Mouse (Mus musculus) intestine, embryonic 14.5 days (tissue): Measurements from ENCODE around the gene Tsr2. TPM values are rescaled to one million over a fixed set of nuclear protein-coding genes. Genes with fewer than 3 reads are reported as not detected.

Experiments used
- ATAC-seq: fragments of 200-750 bp; cut with Nextera tagmentation; replicated peaks from 2 replicates; pipeline ENCODE4 v1.8.0; 2017; ENCODE audit warnings: low read depth, moderate number of reproducible peaks, moderate TSS enrichment, moderate library complexity; ENCODE audit not compliant: low FRiP score, low TSS enrichment
- DNase-seq: peaks from one replicate; pipeline ENCODE4 v3.0.0-alpha.2; 2018; ENCODE audit warnings: low spot score
- H3K27ac ChIP-seq: fragments of 300-500 bp; sonication (generic); 2 replicates; pipeline ENCODE4 v1.5.1; 2014; ENCODE audit warnings: low read depth, mild to moderate bottlenecking, control low read depth
- H3K27me3 ChIP-seq: fragments of 300-500 bp; sonication (generic); replicated peaks from 2 replicates; pipeline ENCODE4 v1.6.1; 2014; ENCODE audit warnings: low read length, control low read depth; ENCODE audit not compliant: control insufficient read depth, insufficient read depth
- H3K36me3 ChIP-seq: fragments of 300-500 bp; sonication (generic); 2 replicates; pipeline ENCODE4 v1.6.1; 2014; ENCODE audit warnings: low read length, control low read depth; ENCODE audit not compliant: control insufficient read depth, insufficient read depth
- H3K4me1 ChIP-seq: fragments of 300-500 bp; sonication (generic); replicated peaks from 2 replicates; pipeline ENCODE4 v1.6.1; 2014; ENCODE audit warnings: low read length, control low read depth, mixed read lengths; ENCODE audit not compliant: control insufficient read depth, insufficient read depth
- H3K4me2 ChIP-seq: fragments of 300-500 bp; sonication (generic); 2 replicates; pipeline ENCODE4 v1.6.1; 2014; ENCODE audit warnings: low read length
- H3K4me3 ChIP-seq: fragments of 300-500 bp; sonication (generic); 2 replicates; pipeline ENCODE4 v1.5.1; 2014; ENCODE audit warnings: low read depth, low read length, control low read depth, mixed read lengths
- H3K9ac ChIP-seq: fragments of 300-500 bp; sonication (generic); 2 replicates; pipeline ENCODE4 v1.6.1; 2014; ENCODE audit warnings: mild to moderate bottlenecking, low read length
- H3K9me3 ChIP-seq: fragments of 300-500 bp; sonication (generic); 2 replicates; pipeline ENCODE4 v1.6.1; 2016; ENCODE audit warnings: low read length, control low read depth; ENCODE audit not compliant: control insufficient read depth
- WGBS: fragments of 180-500 bp; shearing (Covaris S2); extraction: QIAGEN DNeasy Blood & Tissue Kit; methylation state at CpG from one replicate; pipeline ENCODE4 v1.1.7; 2014; 5-methylcytosine and 5-hydroxymethylcytosine counted together
- polyA plus RNA-seq: library from polyadenylated mRNA; unstranded; fragments of >200 nt; fragmentation: Nextera tagmentation; extraction: Ambion mirVana; gene quantifications from 2 replicates; pipeline ENCODE4 v1.2.1, GENCODE M21; 2014

Gene Tsr2
- polyA plus RNA-seq, 1 experiment from 2014 or later, result 34.7 TPM

GRCm38 (mm10) chrX:151085599-151085998 is 10.7 kb downstream of the Tsr2 start:
- H3K4me2 ChIP-seq, result no peak overlapping the region
- H3K27ac ChIP-seq, result no peak overlapping the region
- DNase-seq (no peak), ATAC-seq (no peak)
- peaks cover 53% of the 10 kb centered on the region for H3K36me3 ChIP-seq
- no peaks in the 10 kb centered on the region for H3K4me1 ChIP-seq
- no peak overlapping the region for H3K4me3 ChIP-seq
- 74% methylated on average over 2 of the region's 2 CpGs for WGBS
- H3K9ac ChIP-seq, result no peak overlapping the region
- no peaks in the 10 kb centered on the region for H3K9me3 ChIP-seq
- H3K27me3 ChIP-seq, result no peaks in the 10 kb centered on the region

- 87% methylated on average over 4 of the region's 4 CpGs for WGBS
- Histone ChIP-seq H3K4me2 (no peak overlapping the region), H3K4me1 (no peaks in the 10 kb centered on the region), H3K27ac (no peak overlapping the region), H3K27me3 (no peaks in the 10 kb centered on the region), H3K9ac (no peak overlapping the region), H3K4me3 (no peak overlapping the region), H3K9me3 (no peaks in the 10 kb centered on the region), H3K36me3 (peaks cover 21% of the 10 kb centered on the region)
- DNase-seq (no peak), ATAC-seq (no peak)
Measured at GRCm38 (mm10) chrX:151076941-151077485, 19.3 kb downstream of the Tsr2 start.

DNA sequence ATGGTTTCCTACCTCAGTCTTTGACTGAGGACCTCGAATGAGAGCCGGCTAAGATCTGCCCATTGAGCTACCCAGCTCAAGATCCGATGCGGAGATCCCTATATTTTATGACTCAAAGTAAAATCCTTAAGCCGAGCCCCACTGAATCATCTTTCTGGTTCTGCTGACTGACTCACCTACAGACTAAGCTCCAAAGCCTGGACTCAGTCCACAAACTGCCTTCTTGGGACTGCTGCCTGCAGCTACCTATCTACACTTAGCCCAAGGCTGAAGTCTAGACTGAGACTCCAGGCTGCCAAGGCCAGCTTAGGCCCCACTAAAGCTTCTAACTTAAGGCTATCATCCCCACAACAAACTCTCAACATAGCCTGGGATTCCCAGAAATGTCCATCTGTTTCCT is 20.3 kb downstream of the Tsr2 start:
- H3K27ac ChIP-seq, result no peak overlapping the region

GRCm38 (mm10) chrX:151067876-151068275 is 28.5 kb downstream of the Tsr2 start:
- H3K4me2 ChIP-seq, result no peak overlapping the region
- no peak overlapping the region for H3K9ac ChIP-seq
- H3K27me3 ChIP-seq, result no peaks in the 10 kb centered on the region
- no peak overlapping the region for H3K27ac ChIP-seq
- peaks cover 31% of the 10 kb centered on the region; the same call in 1 of the 2 replicates for H3K36me3 ChIP-seq
- H3K9me3 ChIP-seq, result no peaks in the 10 kb centered on the region
- 93% methylated on average over 5 of the region's 5 CpGs for WGBS
- no peaks in the 10 kb centered on the region for H3K4me1 ChIP-seq
- ATAC-seq (no peak), DNase-seq (no peak)
- H3K4me3 ChIP-seq, result no peak overlapping the region

More for the DNA sequence above, 20.3 kb downstream of the Tsr2 start:
- ATAC-seq (no peak), DNase-seq (no peak)
- Histone ChIP-seq H3K4me2 (no peak overlapping the region), H3K4me3 (no peak overlapping the region), H3K9ac (no peak overlapping the region), H3K9me3 (no peaks in the 10 kb centered on the region), H3K36me3 (peaks cover 23% of the 10 kb centered on the region), H3K4me1 (no peaks in the 10 kb centered on the region), H3K27me3 (no peaks in the 10 kb centered on the region)
- 93% methylated on average over 5 of the region's 5 CpGs for WGBS

DNA sequence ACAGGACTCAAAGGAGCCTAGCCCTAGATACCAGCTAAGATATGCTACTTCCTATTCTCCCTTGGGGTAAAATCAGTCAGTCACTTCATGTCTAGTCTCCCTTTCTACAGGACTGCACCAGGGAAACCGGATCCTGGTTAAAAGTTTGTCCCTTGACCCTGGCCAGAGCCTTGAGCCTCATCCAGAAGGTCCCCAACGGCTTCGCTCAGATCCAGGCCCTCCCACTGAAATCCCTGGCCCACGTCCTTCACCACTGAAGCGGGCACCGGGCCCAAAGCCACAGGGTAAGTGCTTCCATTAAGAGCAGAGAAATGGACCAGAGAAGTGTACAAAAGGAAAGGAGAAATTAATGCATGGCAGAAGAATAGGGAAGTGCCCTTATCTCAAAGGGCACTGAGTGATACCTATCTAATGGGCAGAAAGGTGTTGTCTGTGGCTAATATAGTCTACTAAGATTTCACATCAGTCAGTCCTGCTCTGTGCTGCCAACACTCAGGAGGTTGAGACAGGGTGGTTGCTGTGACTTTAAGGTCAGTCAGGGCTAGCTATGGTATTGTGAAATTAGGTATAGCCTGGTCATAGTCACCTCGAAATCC is 30.2 kb downstream of the Tsr2 start:
- DNase-seq (no peak), ATAC-seq (no peak)
- 95% methylated on average over 7 of the region's 7 CpGs for WGBS

GRCm38 (mm10) chrX:151061615-151062299 is 34.6 kb downstream of the Tsr2 start:
- H3K4me3 ChIP-seq, result no peak overlapping the region
- H3K36me3 ChIP-seq, result no peaks in the 10 kb centered on the region
- H3K9ac ChIP-seq, result no peak overlapping the region
- 68% methylated on average over 3 of the region's 3 CpGs for WGBS
- H3K27ac ChIP-seq, result no peak overlapping the region
- H3K4me1 ChIP-seq, result no peaks in the 10 kb centered on the region
- ATAC-seq (no peak), DNase-seq (no peak)
- no peaks in the 10 kb centered on the region for H3K27me3 ChIP-seq
- H3K4me2 ChIP-seq, result no peak overlapping the region
- no peaks in the 10 kb centered on the region for H3K9me3 ChIP-seq

More for the DNA sequence above, 30.2 kb downstream of the Tsr2 start:
- Histone ChIP-seq H3K9ac (no peak overlapping the region), H3K4me1 (no peaks in the 10 kb centered on the region), H3K27ac (no peak overlapping the region), H3K4me3 (no peak overlapping the region), H3K9me3 (no peaks in the 10 kb centered on the region), H3K27me3 (no peaks in the 10 kb centered on the region), H3K36me3 (peaks cover 23% of the 10 kb centered on the region; the same call in 1 of the 2 replicates), H3K4me2 (no peak overlapping the region)

GRCm38 (mm10) chrX:151059346-151059745 is 37.0 kb downstream of the Tsr2 start:
- no peak overlapping the region for H3K4me2 ChIP-seq
- ATAC-seq (no peak), DNase-seq (no peak)
- H3K36me3 ChIP-seq, result no peaks in the 10 kb centered on the region
- 77% methylated on average over 1 of the region's 1 CpGs for WGBS
- H3K27me3 ChIP-seq, result no peaks in the 10 kb centered on the region
- no peak overlapping the region for H3K9ac ChIP-seq
- no peaks in the 10 kb centered on the region for H3K9me3 ChIP-seq
- H3K27ac ChIP-seq, result no peak overlapping the region
- 0 out of 2 replicates have a peak, but pooled peaks cover 7% of the 10 kb centered on the region for H3K4me1 ChIP-seq
- no peak overlapping the region for H3K4me3 ChIP-seq

DNA sequence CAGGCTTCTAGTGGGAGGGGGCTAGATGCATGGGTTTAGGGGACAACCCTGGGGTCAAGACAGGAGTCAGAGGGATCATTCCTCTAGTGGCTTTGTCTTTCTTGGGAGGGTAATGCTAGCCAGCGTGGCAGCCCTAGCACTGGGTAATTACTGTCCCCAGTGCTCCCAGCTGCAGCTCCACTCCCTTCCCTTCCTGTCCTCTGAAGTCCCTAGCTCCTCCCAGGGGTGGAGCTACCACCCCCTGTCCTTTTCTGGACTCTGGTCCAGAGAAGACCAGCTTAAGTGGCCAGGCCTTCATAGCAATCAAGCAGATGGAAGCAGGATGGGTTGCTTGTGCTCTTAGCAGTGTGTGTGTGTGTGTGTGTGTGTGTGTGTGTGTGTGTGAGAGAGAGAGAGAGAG is 40.8 kb downstream of the Tsr2 start:
- 0 out of 2 replicates have a peak, but pooled peaks cover 7% of the 10 kb centered on the region for H3K4me1 ChIP-seq
- no peak overlapping the region for H3K27ac ChIP-seq
- ATAC-seq (0 out of 2 replicates have a peak, but pooled peaks have one; percentile 47), DNase-seq (no peak)
- no peaks in the 10 kb centered on the region for H3K9me3 ChIP-seq
- no peak overlapping the region for H3K9ac ChIP-seq
- 18% methylated on average over 1 of the region's 1 CpGs for WGBS
- H3K27me3 ChIP-seq, result no peaks in the 10 kb centered on the region
- no peaks in the 10 kb centered on the region for H3K36me3 ChIP-seq
- no peak overlapping the region for H3K4me2 ChIP-seq
- no peak overlapping the region for H3K4me3 ChIP-seq
